Mouse (Mus musculus) cerebellum, adult 11-12 months (tissue): ENCODE data around the gene Clint1.
"Not testable (repeated sequence)": the region's sequence is repeated elsewhere in the genome, so short reads cannot be mapped to it uniquely, and the experiment has no call there.

ENCODE experiments used
- DNase-seq: peaks from one replicate; pipeline ENCODE4 v3.0.0; 2022

The Clint1 gene

GRCm38 (mm10) chr11:45849203-45849602, 2.6 kb upstream of the Clint1 start:
- DNase-seq, result no peak

- no peak for DNase-seq
Measured at GRCm38 (mm10) chr11:45849859-45850258, 2.0 kb upstream of the Clint1 start.

- DNase-seq, result no peak
Measured at GRCm38 (mm10) chr11:45850317-45850716, 1.5 kb upstream of the Clint1 start.

- peak; percentile 41 for DNase-seq
Measured at GRCm38 (mm10) chr11:45852124-45852994, 508 bp downstream of the Clint1 start.

GRCm38 (mm10) chr11:45852995-45853317, 1.1 kb downstream of the Clint1 start:
- no peak for DNase-seq

- no peak for DNase-seq
Measured at GRCm38 (mm10) chr11:45853916-45854315, 2.1 kb downstream of the Clint1 start.

GRCm38 (mm10) chr11:45854381-45854780, 2.5 kb downstream of the Clint1 start:
- no peak for DNase-seq

- no peak for DNase-seq
Measured at GRCm38 (mm10) chr11:45855407-45856148, 3.7 kb downstream of the Clint1 start.

- no peak for DNase-seq
Measured at GRCm38 (mm10) chr11:45856149-45856516, 4.3 kb downstream of the Clint1 start.

GRCm38 (mm10) chr11:45861334-45861733, 9.5 kb downstream of the Clint1 start:
- DNase-seq, result no peak

- no peak for DNase-seq
Measured at GRCm38 (mm10) chr11:45864409-45864808, 12.6 kb downstream of the Clint1 start.

GRCm38 (mm10) chr11:45865861-45866260, 14.0 kb downstream of the Clint1 start:
- DNase-seq, result no peak

- no peak for DNase-seq
Measured at GRCm38 (mm10) chr11:45866534-45866933, 14.7 kb downstream of the Clint1 start.

GRCm38 (mm10) chr11:45873666-45874065, 21.8 kb downstream of the Clint1 start:
- no peak for DNase-seq

GRCm38 (mm10) chr11:45874251-45874650, 22.4 kb downstream of the Clint1 start:
- DNase-seq, result no peak

GRCm38 (mm10) chr11:45875351-45875935, 23.6 kb downstream of the Clint1 start:
- no peak for DNase-seq

GRCm38 (mm10) chr11:45876036-45876435, 24.2 kb downstream of the Clint1 start:
- DNase-seq, result no peak

GRCm38 (mm10) chr11:45879366-45879765, 27.5 kb downstream of the Clint1 start:
- DNase-seq, result not testable (repeated sequence)

- DNase-seq, result peak; percentile 8
Measured at GRCm38 (mm10) chr11:45881026-45881682, 29.3 kb downstream of the Clint1 start.

- DNase-seq, result no peak
Measured at GRCm38 (mm10) chr11:45881683-45882068, 29.8 kb downstream of the Clint1 start.

GRCm38 (mm10) chr11:45883270-45883931, 31.6 kb downstream of the Clint1 start:
- DNase-seq, result no peak

- DNase-seq, result no peak
Measured at GRCm38 (mm10) chr11:45884029-45884428, 32.2 kb downstream of the Clint1 start.
